Mouse (Mus musculus) bone marrow macrophage, adult 2 months (primary cell): ENCODE results near the gene Tmem135. TPM values are rescaled to one million over a fixed set of nuclear protein-coding genes. Genes with fewer than 3 reads are reported as not detected.

Experiments used
- H3K27ac ChIP-seq: 2 replicates; pipeline ENCODE4 v1.5.1; 2012; ENCODE audit warnings: low read depth, low read length; ENCODE audit not compliant: insufficient read depth
- H3K4me1 ChIP-seq: 2 replicates; pipeline ENCODE4 v1.6.1; 2012; ENCODE audit warnings: low read length; ENCODE audit not compliant: control insufficient read depth, insufficient read depth
- H3K4me3 ChIP-seq: 2 replicates; pipeline ENCODE4 v1.5.1; 2012; ENCODE audit warnings: mild to moderate bottlenecking, low read length, moderate library complexity; ENCODE audit not compliant: insufficient read depth
- CTCF ChIP-seq: IDR thresholded peaks from 2 replicates; pipeline ENCODE4 v1.5.1; 2012; ENCODE audit warnings: low read depth, mild to moderate bottlenecking, low read length, moderate library complexity
- POLR2A ChIP-seq: IDR thresholded peaks from 2 replicates; pipeline ENCODE4 v1.6.1; 2012; ENCODE audit warnings: mild to moderate bottlenecking, low read depth, low read length, borderline replicate concordance
- polyA plus RNA-seq: library from polyadenylated mRNA; stranded (reverse); fragments of >200 nt; gene quantifications from 2 replicates; pipeline ENCODE4 v1.2.4, GENCODE M21; 2012; ENCODE audit not compliant: missing spikeins, insufficient read depth, insufficient read length

Gene Tmem135
- polyA plus RNA-seq, 1 experiment: 58.4 TPM

DNA sequence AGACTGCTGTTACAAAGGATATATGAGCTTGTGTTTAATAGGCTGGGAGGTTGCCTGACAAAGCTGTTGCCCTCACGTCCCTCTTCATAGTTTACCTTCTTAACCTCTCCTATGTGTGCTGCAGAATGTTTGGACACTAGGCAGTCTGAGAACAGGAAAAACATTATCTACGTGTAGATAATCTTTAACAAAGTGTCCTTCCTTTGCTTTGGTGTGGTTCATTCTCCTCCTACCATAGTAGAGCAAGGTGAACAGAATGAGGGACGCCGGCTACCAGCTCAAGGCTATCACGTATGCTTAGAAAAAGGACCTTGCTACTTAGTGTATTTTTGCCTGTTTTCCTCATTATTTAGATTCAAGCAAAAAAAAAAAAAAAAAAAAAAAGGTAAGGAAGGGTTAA is 24.8 kb upstream of the Tmem135 start:
- Histone ChIP-seq H3K4me1 (no peaks in the 10 kb centered on the region), H3K27ac (no peak overlapping the region), H3K4me3 (no peak overlapping the region)
- TF ChIP-seq CTCF (no peak), POLR2A (no peak)

DNA sequence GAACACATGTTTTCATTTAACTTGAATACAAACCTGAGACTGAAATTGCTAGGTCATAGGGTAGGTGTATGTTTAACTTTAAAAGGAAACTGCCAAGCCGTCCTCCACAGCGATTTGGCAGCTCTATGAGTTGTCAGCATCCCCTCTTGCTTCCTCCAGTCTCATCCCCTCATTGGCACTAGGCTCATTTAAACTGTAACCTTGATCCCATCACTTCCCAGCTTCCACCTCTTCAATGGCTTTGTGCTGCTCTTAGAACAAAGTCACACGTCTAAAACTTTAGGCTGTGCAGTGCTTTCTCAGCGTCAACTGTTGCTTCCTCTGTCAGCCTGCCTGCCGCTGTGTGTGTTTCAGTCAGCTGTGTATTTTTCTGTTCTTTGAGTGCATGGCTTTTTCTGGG is 23.1 kb upstream of the Tmem135 start:
- TF ChIP-seq POLR2A (no peak), CTCF (no peak)
- Histone ChIP-seq H3K4me3 (no peak overlapping the region), H3K4me1 (no peaks in the 10 kb centered on the region), H3K27ac (no peak overlapping the region)

DNA sequence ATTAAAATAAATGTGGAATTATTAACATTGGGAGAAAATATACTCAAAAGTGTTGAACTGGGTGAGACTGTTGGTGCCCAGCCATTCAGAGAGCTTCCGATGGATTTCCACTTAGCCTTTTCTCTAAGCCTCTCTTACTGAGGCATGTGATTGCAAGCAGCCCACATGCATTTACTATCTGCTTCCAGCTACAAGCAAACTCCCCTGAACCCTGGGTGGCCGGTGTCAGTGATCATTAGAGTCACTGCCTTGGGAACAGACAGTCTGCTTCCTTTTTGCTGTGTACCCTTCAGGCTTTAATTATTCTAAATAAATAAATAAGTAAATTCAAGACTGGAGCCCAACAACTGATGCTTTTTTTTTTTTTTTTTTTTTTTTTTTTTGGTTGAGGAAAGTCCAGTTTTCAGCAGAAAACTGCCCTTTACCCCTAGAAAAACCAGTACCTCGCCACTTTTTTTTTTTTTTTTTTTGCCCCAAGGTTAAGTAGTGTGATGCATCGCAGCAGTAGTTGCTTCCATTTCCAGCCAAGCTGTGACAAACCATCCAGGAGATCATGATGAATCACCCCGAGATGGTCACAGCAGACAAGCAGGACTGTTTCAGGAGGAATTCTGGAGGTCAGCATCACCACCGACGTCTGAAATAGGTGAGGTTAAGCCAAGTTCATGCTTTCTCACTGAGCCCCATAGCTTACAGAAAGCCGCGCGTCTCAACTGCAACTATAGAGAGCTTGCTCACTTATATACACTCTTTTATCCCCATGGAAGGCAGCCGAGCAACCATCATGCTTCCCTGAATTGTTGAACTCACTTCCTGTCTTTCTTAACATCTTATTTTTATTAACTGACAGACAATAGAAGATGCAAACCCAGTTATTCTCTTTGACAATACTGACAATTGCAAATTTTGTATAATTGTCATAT is 22.0 kb upstream of the Tmem135 start:
- no peak overlapping the region for H3K27ac ChIP-seq
- no peak overlapping the region for H3K4me3 ChIP-seq
- H3K4me1 ChIP-seq: no peaks in the 10 kb centered on the region
- no peak for TF ChIP-seq POLR2A
- no peak for TF ChIP-seq CTCF

DNA sequence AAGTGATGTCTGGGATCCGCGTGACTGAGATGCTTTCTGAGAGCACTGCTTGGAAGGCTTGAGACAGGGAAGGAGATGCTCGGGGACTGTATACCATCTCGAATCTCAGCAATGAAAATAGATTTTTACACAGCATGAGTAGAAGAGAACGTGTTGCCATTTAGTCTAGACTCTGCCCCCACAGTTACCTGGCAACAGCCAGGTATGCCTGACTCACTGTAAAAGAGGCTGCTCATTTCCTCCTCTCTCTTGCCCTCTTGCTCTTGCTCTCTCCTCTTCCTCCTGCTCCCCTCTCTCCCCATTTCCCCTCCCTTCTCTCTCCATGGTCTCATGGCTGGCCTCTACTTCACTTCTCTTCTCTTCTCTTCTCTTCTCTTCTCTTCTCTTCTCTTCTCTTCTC is 20.6 kb upstream of the Tmem135 start:
- TF ChIP-seq CTCF: no peak
- Histone ChIP-seq H3K4me3 (no peak overlapping the region), H3K27ac (no peak overlapping the region), H3K4me1 (no peaks in the 10 kb centered on the region)

DNA sequence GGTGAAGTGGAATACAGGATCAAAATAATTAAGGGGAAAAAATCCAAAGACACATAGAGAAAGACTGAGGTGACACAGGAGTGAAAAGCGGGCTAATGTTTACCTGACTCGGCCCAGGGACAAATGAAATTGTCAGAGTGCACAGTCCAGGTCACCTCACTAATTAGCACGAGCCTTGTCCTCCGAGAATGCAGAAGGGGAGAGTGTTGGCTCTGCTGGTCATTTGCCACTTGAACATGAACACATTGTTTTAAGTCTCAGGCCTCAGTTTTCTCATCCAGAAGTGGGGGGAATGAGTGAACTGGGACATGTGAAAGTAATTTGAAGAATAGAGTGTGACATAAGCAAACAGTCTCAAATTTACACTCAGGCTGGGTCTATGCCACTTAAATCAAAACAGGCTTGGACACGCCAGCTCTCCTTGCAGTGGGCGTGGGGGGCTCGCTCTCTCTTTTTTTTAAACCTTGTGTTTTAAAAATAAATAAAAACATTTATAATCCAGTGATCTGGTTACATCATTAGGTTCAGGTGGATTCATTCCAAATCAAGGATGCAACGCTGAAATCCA is 19.8 kb upstream of the Tmem135 start:
- no peak overlapping the region for H3K27ac ChIP-seq
- TF ChIP-seq CTCF (no peak), POLR2A (no peak)
- no peak overlapping the region for H3K4me3 ChIP-seq
- no peaks in the 10 kb centered on the region for H3K4me1 ChIP-seq

DNA sequence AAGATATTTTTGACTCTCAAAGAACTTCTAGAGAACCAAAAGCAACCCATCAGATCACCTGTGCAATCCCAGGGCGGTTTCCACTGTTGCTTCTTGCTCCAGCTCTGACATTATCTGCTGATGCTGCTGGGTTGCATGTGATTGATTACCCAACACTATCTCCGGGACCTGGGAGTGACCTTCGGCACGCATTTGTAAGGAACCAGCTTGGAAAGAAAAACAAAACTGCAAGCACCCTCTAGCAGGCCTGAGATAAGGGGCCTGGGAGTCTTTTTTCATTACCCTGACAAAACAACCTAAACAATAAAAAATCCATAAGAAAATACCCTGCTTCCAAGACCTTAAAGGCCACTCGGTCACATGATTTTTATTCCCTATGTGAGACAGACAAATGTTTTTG is 19.2 kb upstream of the Tmem135 start:
- no peak for TF ChIP-seq CTCF
- no peak for TF ChIP-seq POLR2A
- no peak overlapping the region for H3K27ac ChIP-seq
- no peaks in the 10 kb centered on the region for H3K4me1 ChIP-seq
- no peak overlapping the region for H3K4me3 ChIP-seq

DNA sequence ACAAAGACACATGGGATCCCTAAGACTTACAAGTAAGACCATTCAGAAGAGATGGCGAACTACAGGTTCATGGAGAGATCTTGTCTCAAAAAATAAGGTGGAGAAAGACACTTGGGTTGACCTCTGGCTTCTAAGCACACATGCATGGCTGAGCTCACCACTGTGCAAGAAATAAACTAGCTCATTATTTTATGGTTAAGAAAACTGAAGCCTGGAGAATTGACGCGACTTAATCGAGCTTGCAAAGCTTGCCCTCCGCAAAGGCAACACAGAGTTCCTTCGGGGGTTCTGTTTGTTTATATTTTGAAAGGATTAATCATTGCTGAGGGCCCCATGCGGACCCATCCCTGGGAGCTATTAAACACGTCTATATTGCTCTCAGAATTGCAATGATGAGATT is 18.6 kb upstream of the Tmem135 start:
- no peak for TF ChIP-seq CTCF
- no peak for TF ChIP-seq POLR2A
- no peak overlapping the region for H3K27ac ChIP-seq
- no peaks in the 10 kb centered on the region for H3K4me1 ChIP-seq
- H3K4me3 ChIP-seq: no peak overlapping the region

DNA sequence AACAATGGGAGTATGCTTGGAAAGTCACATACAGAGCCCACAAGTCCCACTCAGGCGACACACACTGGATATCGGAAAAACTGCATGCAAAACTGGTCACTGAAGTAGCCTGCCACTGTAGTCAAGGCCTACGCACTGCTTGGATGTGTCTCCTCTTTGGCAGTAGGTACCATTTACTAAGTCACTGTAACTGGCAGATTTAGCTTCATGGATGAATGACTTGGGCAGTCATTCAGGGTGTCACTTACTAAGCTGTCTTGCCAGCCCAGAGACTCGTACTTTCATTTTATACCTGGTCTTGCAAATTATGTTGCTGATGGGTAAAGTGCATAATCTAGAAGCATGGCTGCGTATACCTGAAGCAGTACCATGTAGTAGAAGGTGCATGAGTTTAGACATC is 17.3 kb upstream of the Tmem135 start:
- H3K27ac ChIP-seq: no peak overlapping the region
- TF ChIP-seq POLR2A (no peak), CTCF (no peak)
- no peak overlapping the region for H3K4me3 ChIP-seq
- H3K4me1 ChIP-seq: peaks cover 2% of the 10 kb centered on the region; the same call in 1 of the 2 replicates

DNA sequence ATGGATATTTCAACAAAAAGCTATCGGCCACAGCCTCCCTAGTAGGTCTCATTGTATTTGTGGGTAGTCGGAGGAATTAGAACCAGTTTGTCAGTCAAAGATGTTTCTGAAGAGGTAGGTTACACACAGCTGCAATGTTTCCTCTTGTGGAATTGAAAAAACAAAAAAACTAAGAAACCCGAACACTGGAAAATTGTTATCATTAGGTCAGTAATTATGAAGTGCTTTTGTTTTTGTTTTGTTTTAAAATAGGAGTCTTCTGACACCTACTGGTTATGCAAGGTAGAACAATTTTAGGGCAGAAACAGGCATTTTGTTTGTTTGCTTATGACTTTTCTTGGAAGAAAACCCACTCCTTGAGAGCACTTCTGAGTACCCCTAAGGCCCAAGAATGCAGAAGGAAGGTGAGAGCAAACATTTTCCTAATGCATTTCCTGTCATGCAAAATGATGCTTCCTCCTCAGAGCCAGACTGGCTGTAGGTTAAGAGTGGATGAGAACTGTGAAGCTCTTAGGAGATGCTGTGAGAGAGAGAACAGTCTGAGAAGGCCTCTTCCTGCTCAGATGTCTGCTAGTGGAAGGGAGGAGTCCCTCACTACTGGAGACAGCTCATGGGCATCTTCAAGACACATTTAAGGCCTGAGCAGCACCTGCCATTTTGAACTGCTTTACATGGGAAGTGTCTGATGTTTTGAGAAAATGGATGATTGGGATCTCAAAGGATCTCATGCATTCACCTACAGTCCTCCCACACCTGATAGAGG is 15.1 kb upstream of the Tmem135 start:
- H3K27ac ChIP-seq: no peak overlapping the region
- no peak overlapping the region for H3K4me3 ChIP-seq
- peaks cover 7% of the 10 kb centered on the region for H3K4me1 ChIP-seq
- no peak for TF ChIP-seq CTCF
- TF ChIP-seq POLR2A: no peak
